In genomic region chr13:114071439-114071838, GRCm38 (mm10) we compare ENCODE assay signal across 26 mouse cellular contexts.
DNase-seq lines count a peak whose midpoint lies in the region; ATAC-seq and TF ChIP-seq lines count a peak whose summit lies in the region.
"Had no signal": no experiment of that assay in that cellular context is flagged by ENCODE, and none has a peak within 500 bp of the region (broad histone marks: within the 10 kb centered on the region; RNA-seq: fewer than 3 reads in every experiment).

No protein-coding gene starts in this region.

- WGBS in heart, embryonic 12.5 days: 90% methylated on average over 7 of the region's 7 CpGs
- 85% methylated on average over 7 of the region's 7 CpGs for WGBS in lung, postnatal 0 days

- H3K27me3 ChIP-seq in heart, embryonic 12.5 days (replicated peaks): no peaks in the 10 kb centered on the region
- no peaks in the 10 kb centered on the region for H3K27me3 ChIP-seq in lung, postnatal 0 days (replicated peaks; ENCODE audit: insufficient read depth, low read length)
- H3K27me3 ChIP-seq: CH12.LX; embryonic facial prominence, embryonic 13.5 days; embryonic facial prominence, embryonic 15.5 days; forebrain, embryonic 12.5 days; Patski had no signal

- no peaks in the 10 kb centered on the region for H3K36me3 ChIP-seq in heart, embryonic 12.5 days
- H3K36me3 ChIP-seq in lung, postnatal 0 days (ENCODE audit: insufficient read depth, low read length): no peaks in the 10 kb centered on the region
- H3K36me3 ChIP-seq: embryonic facial prominence, embryonic 13.5 days; embryonic facial prominence, embryonic 15.5 days; forebrain, embryonic 10.5 days; forebrain, embryonic 12.5 days had no signal

- H3K9ac ChIP-seq in heart, embryonic 12.5 days: no peak overlapping the region
- H3K9ac ChIP-seq in lung, postnatal 0 days (replicated peaks; ENCODE audit: low read depth): no peak overlapping the region
- H3K9ac ChIP-seq: embryonic facial prominence, embryonic 13.5 days; embryonic facial prominence, embryonic 15.5 days; forebrain, embryonic 12.5 days had no signal

- H3K27ac ChIP-seq in heart, embryonic 12.5 days (ENCODE audit: poor library complexity, severe bottlenecking): no peak overlapping the region
- H3K27ac ChIP-seq in lung, postnatal 0 days (ENCODE audit: low read length): no peak overlapping the region
- H3K27ac ChIP-seq: embryonic facial prominence, embryonic 13.5 days; embryonic facial prominence, embryonic 15.5 days; forebrain, embryonic 10.5 days; forebrain, embryonic 12.5 days had no signal

- no peak overlapping the region for H3K4me2 ChIP-seq in heart, embryonic 12.5 days
- H3K4me2 ChIP-seq in lung, postnatal 0 days (replicated peaks; ENCODE audit: low read depth, low read length): no peak overlapping the region
- H3K4me2 ChIP-seq: embryonic facial prominence, embryonic 13.5 days; embryonic facial prominence, embryonic 15.5 days; forebrain, embryonic 12.5 days had no signal

- H3K4me3 ChIP-seq in heart, embryonic 12.5 days: no peak overlapping the region
- H3K4me3 ChIP-seq in lung, postnatal 0 days (ENCODE audit: low read depth, low read length): no peak overlapping the region
- H3K4me3 ChIP-seq: embryonic facial prominence, embryonic 13.5 days; embryonic facial prominence, embryonic 15.5 days; erythroblast, embryonic 14.5 days; forebrain, embryonic 10.5 days; forebrain, embryonic 12.5 days had no signal

- TF ChIP-seq EP300 in lung, postnatal 0 days (IDR thresholded peaks at IDR 0.05): no peak

- ATAC-seq in heart, embryonic 12.5 days (ENCODE audit: insufficient number of reproducible peaks, low FRiP score): no peak
- ATAC-seq in granulocyte monocyte progenitor cell, adult 5-6 weeks (replicated peaks; ENCODE audit: poor library complexity, severe bottlenecking): peak; percentile 74
- peak; percentile 53 for ATAC-seq in megakaryocyte progenitor cell, adult 5-6 weeks (replicated peaks; ENCODE audit: poor library complexity)
- no peak for ATAC-seq in lung, postnatal 0 days
- ATAC-seq: activated CD4-positive, CD25-positive, alpha-beta regulatory T cell, adult 4 months; CD4-positive, CD25-positive, alpha-beta regulatory T cell, adult 4 months; forebrain, embryonic 14.5 days; forebrain, embryonic 16.5 days; Patski had no signal

- DNase-seq in heart, adult 11 months: peak; percentile 41
- no peak for DNase-seq in lung, postnatal 0 days (ENCODE audit: low spot score)
- DNase-seq: adrenal gland, adult 8-10 months; adrenal gland, postnatal 14 days; adrenal gland, postnatal 36 days; B cell, adult 2 months; cerebellum, adult 11-12 months; cerebellum, adult 2 months; cerebellum, adult 9-10 months; cerebellum, postnatal 10 days; cerebellum, postnatal 25 days had no signal

- H3K9me3 ChIP-seq in heart, embryonic 12.5 days (replicated peaks): no peaks in the 10 kb centered on the region
- no peaks in the 10 kb centered on the region for H3K9me3 ChIP-seq in lung, postnatal 0 days (ENCODE audit: low read length)
- H3K9me3 ChIP-seq: embryonic facial prominence, embryonic 13.5 days; embryonic facial prominence, embryonic 15.5 days; forebrain, embryonic 10.5 days; forebrain, embryonic 12.5 days; G1E had no signal

- no peak for TF ChIP-seq CTCF in lung, postnatal 0 days (IDR thresholded peaks at IDR 0.05)

- H3K4me1 ChIP-seq in heart, embryonic 12.5 days (replicated peaks): no peaks in the 10 kb centered on the region
- no peaks in the 10 kb centered on the region for H3K4me1 ChIP-seq in lung, postnatal 0 days (ENCODE audit: insufficient read depth, low read depth, low read length)

Comparison
In these comparisons a context has a peak if more than half of its experiments do, and no peak if none do; other contexts are left out.
1. ATAC-seq: peak in granulocyte monocyte progenitor cell, adult 5-6 weeks (single experiment) and megakaryocyte progenitor cell, adult 5-6 weeks (single experiment); none in heart, embryonic 12.5 days (single experiment) and lung, postnatal 0 days (single experiment).